Mouse (Mus musculus): ENCODE measurements at regions not wholly inside any gene's neighbourhood (a gene's known extent, or its start where the extent isn't known, plus 50 kb on each side); places are given as distances from the start of the nearest gene placed in this dataset.

GRCm38 (mm10) chr15:90335506-90335905 lies 111.4 kb downstream of the Alg10b start:
- Histone ChIP-seq H3K9me3 (no peaks in the 10 kb centered on the region), H3K27me3 (no peaks in the 10 kb centered on the region), H3K4me1 (0 out of 2 replicates have a peak, but pooled peaks cover 7% of the 10 kb centered on the region), H3K4me3 (no peak overlapping the region), H3K4me2 (no peak overlapping the region), H3K36me3 (no peaks in the 10 kb centered on the region), H3K9ac (no peak overlapping the region), H3K27ac (no peak overlapping the region)
- WGBS = 53% methylated on average over 7 of the region's 7 CpGs
- ATAC-seq (ENCODE audit: borderline replicate concordance, extremely low read depth, low FRiP score, low TSS enrichment) = no peak

- 82% methylated on average over 1 of the region's 1 CpGs for WGBS
- H3K4me1 ChIP-seq = no peaks in the 10 kb centered on the region
- H3K4me2 ChIP-seq = no peak overlapping the region
- no peaks in the 10 kb centered on the region for H3K27me3 ChIP-seq
- no peaks in the 10 kb centered on the region for H3K9me3 ChIP-seq
- H3K9ac ChIP-seq = no peak overlapping the region
- no peak overlapping the region for H3K4me3 ChIP-seq
- no peak for ATAC-seq (ENCODE audit: borderline replicate concordance, extremely low read depth, low FRiP score, low TSS enrichment)
- no peaks in the 10 kb centered on the region for H3K36me3 ChIP-seq
- H3K27ac ChIP-seq = no peak overlapping the region
Observed at GRCm38 (mm10) chr15:90340089-90340488, 116.0 kb downstream of the Alg10b start.

- H3K9me3 ChIP-seq = no peaks in the 10 kb centered on the region
- no peak for ATAC-seq (ENCODE audit: borderline replicate concordance, extremely low read depth, low FRiP score, low TSS enrichment)
- no peaks in the 10 kb centered on the region for H3K27me3 ChIP-seq
- H3K36me3 ChIP-seq = no peaks in the 10 kb centered on the region
- no peak overlapping the region for H3K27ac ChIP-seq
- 78% methylated on average over 2 of the region's 2 CpGs for WGBS
- no peak overlapping the region for H3K4me3 ChIP-seq
- H3K4me2 ChIP-seq = no peak overlapping the region
- no peaks in the 10 kb centered on the region for H3K4me1 ChIP-seq
- H3K9ac ChIP-seq = no peak overlapping the region
Observed at GRCm38 (mm10) chr15:90341261-90341660, 117.2 kb downstream of the Alg10b start.

GRCm38 (mm10) chr15:90343771-90344170 lies 119.7 kb downstream of the Alg10b start:
- no peak overlapping the region for H3K4me2 ChIP-seq
- H3K27me3 ChIP-seq = no peaks in the 10 kb centered on the region
- no peaks in the 10 kb centered on the region for H3K36me3 ChIP-seq
- H3K27ac ChIP-seq = no peak overlapping the region
- WGBS = 40% methylated on average over 1 of the region's 1 CpGs
- no peak for ATAC-seq (ENCODE audit: borderline replicate concordance, extremely low read depth, low FRiP score, low TSS enrichment)
- H3K9ac ChIP-seq = no peak overlapping the region
- H3K4me1 ChIP-seq = no peaks in the 10 kb centered on the region
- no peaks in the 10 kb centered on the region for H3K9me3 ChIP-seq
- H3K4me3 ChIP-seq = no peak overlapping the region

- no peak overlapping the region for H3K27ac ChIP-seq
- ATAC-seq (ENCODE audit: borderline replicate concordance, extremely low read depth, low FRiP score, low TSS enrichment) = no peak
- H3K4me3 ChIP-seq = no peak overlapping the region
- 59% methylated on average over 4 of the region's 4 CpGs for WGBS
- no peaks in the 10 kb centered on the region for H3K9me3 ChIP-seq
- H3K4me1 ChIP-seq = no peaks in the 10 kb centered on the region
- H3K4me2 ChIP-seq = no peak overlapping the region
- H3K27me3 ChIP-seq = no peaks in the 10 kb centered on the region
- H3K9ac ChIP-seq = no peak overlapping the region
- no peaks in the 10 kb centered on the region for H3K36me3 ChIP-seq
Observed at GRCm38 (mm10) chr15:90344956-90345355, 120.8 kb downstream of the Alg10b start.

GRCm38 (mm10) chr15:90346162-90346561 lies 122.1 kb downstream of the Alg10b start:
- H3K27ac ChIP-seq = no peak overlapping the region
- no peak overlapping the region for H3K4me3 ChIP-seq
- H3K4me1 ChIP-seq = no peaks in the 10 kb centered on the region
- no peaks in the 10 kb centered on the region for H3K27me3 ChIP-seq
- no peak overlapping the region for H3K9ac ChIP-seq
- no peaks in the 10 kb centered on the region for H3K36me3 ChIP-seq
- 26% methylated on average over 9 of the region's 9 CpGs for WGBS
- ATAC-seq (ENCODE audit: borderline replicate concordance, extremely low read depth, low FRiP score, low TSS enrichment) = no peak
- H3K4me2 ChIP-seq = no peak overlapping the region
- no peaks in the 10 kb centered on the region for H3K9me3 ChIP-seq

GRCm38 (mm10) chr15:90346757-90347156 lies 122.6 kb downstream of the Alg10b start:
- H3K4me1 ChIP-seq = no peaks in the 10 kb centered on the region
- no peak overlapping the region for H3K4me3 ChIP-seq
- ATAC-seq (ENCODE audit: borderline replicate concordance, extremely low read depth, low FRiP score, low TSS enrichment) = no peak
- no peaks in the 10 kb centered on the region for H3K36me3 ChIP-seq
- H3K9ac ChIP-seq = no peak overlapping the region
- H3K4me2 ChIP-seq = no peak overlapping the region
- no peaks in the 10 kb centered on the region for H3K27me3 ChIP-seq
- no peak overlapping the region for H3K27ac ChIP-seq
- no peaks in the 10 kb centered on the region for H3K9me3 ChIP-seq
- 55% methylated on average over 9 of the region's 9 CpGs for WGBS

- Histone ChIP-seq H3K9ac (no peak overlapping the region), H3K9me3 (no peaks in the 10 kb centered on the region), H3K4me1 (no peaks in the 10 kb centered on the region), H3K4me2 (no peak overlapping the region), H3K36me3 (no peaks in the 10 kb centered on the region), H3K27ac (no peak overlapping the region), H3K27me3 (no peaks in the 10 kb centered on the region), H3K4me3 (no peak overlapping the region)
- WGBS = 77% methylated on average over 3 of the region's 3 CpGs
- ATAC-seq (ENCODE audit: borderline replicate concordance, extremely low read depth, low FRiP score, low TSS enrichment) = no peak
Observed at GRCm38 (mm10) chr15:90351898-90352297, 127.8 kb downstream of the Alg10b start.

- H3K9me3 ChIP-seq = no peaks in the 10 kb centered on the region
- H3K4me2 ChIP-seq = no peak overlapping the region
- H3K36me3 ChIP-seq = no peaks in the 10 kb centered on the region
- no peaks in the 10 kb centered on the region for H3K4me1 ChIP-seq
- ATAC-seq (ENCODE audit: borderline replicate concordance, extremely low read depth, low FRiP score, low TSS enrichment) = no peak
- H3K27ac ChIP-seq = no peak overlapping the region
- H3K27me3 ChIP-seq = no peaks in the 10 kb centered on the region
- no peak overlapping the region for H3K4me3 ChIP-seq
- H3K9ac ChIP-seq = no peak overlapping the region
Observed at GRCm38 (mm10) chr15:90365656-90366055, 141.5 kb downstream of the Alg10b start.

GRCm38 (mm10) chr15:90377959-90378358 lies 153.8 kb downstream of the Alg10b start:
- no peaks in the 10 kb centered on the region for H3K36me3 ChIP-seq
- H3K4me1 ChIP-seq = no peaks in the 10 kb centered on the region
- no peaks in the 10 kb centered on the region for H3K27me3 ChIP-seq
- H3K9me3 ChIP-seq = no peaks in the 10 kb centered on the region
- 84% methylated on average over 2 of the region's 2 CpGs for WGBS
- H3K4me3 ChIP-seq = no peak overlapping the region
- no peak overlapping the region for H3K9ac ChIP-seq
- no peak for ATAC-seq (ENCODE audit: borderline replicate concordance, extremely low read depth, low FRiP score, low TSS enrichment)
- no peak overlapping the region for H3K4me2 ChIP-seq
- H3K27ac ChIP-seq = no peak overlapping the region

GRCm38 (mm10) chr15:90396961-90397360 lies 172.8 kb downstream of the Alg10b start:
- H3K4me2 ChIP-seq = no peak overlapping the region
- 77% methylated on average over 3 of the region's 3 CpGs for WGBS

GRCm38 (mm10) chr15:90397691-90398377 lies 173.7 kb downstream of the Alg10b start:
- no peak overlapping the region for H3K4me3 ChIP-seq
- H3K9ac ChIP-seq = no peak overlapping the region
- 84% methylated on average over 2 of the region's 2 CpGs for WGBS
- H3K4me2 ChIP-seq = no peak overlapping the region
- H3K36me3 ChIP-seq = no peaks in the 10 kb centered on the region
- H3K27me3 ChIP-seq = no peaks in the 10 kb centered on the region
- H3K27ac ChIP-seq = no peak overlapping the region
- H3K9me3 ChIP-seq = no peaks in the 10 kb centered on the region
- no peak for ATAC-seq (ENCODE audit: borderline replicate concordance, extremely low read depth, low FRiP score, low TSS enrichment)
- H3K4me1 ChIP-seq = no peaks in the 10 kb centered on the region

More at GRCm38 (mm10) chr15:90396961-90397360, 172.8 kb downstream of the Alg10b start:
- no peaks in the 10 kb centered on the region for H3K9me3 ChIP-seq
- H3K36me3 ChIP-seq = no peaks in the 10 kb centered on the region
- no peaks in the 10 kb centered on the region for H3K27me3 ChIP-seq
- H3K27ac ChIP-seq = no peak overlapping the region
- H3K4me3 ChIP-seq = no peak overlapping the region
- ATAC-seq (ENCODE audit: borderline replicate concordance, extremely low read depth, low FRiP score, low TSS enrichment) = no peak
- H3K9ac ChIP-seq = no peak overlapping the region
- no peaks in the 10 kb centered on the region for H3K4me1 ChIP-seq
